Mouse (Mus musculus) forebrain, embryonic 15.5 days (tissue): ENCODE data around the gene Gm21083. TPM values are rescaled to one million over a fixed set of nuclear protein-coding genes. Genes with fewer than 3 reads are reported as not detected.

Experiments used
- polyA plus RNA-seq: library from polyadenylated mRNA; unstranded; fragments of >200 nt; fragmentation: Nextera tagmentation; extraction: Ambion mirVana; gene quantifications from 2 replicates; pipeline ENCODE4 v1.2.1, GENCODE M21; 2015

Gene Gm21083
- polyA plus RNA-seq, 1 experiment from 2014 or later: not detected

Other genes with a start within 250 kb of the Gm21083 start
- gene Gm21149, start 100.8 kb upstream of the Gm21083 start, polyA plus RNA-seq: not detected in 2 replicates
- not detected in 2 replicates for gene Gm21190, start 48.1 kb upstream of the Gm21083 start, polyA plus RNA-seq
- not detected in 2 replicates for gene Speer4d, start 41.7 kb downstream of the Gm21083 start, polyA plus RNA-seq
- gene 4930572O03Rik, start 79.7 kb downstream of the Gm21083 start, polyA plus RNA-seq: not detected in 2 replicates
- gene Speer4c, start 136.9 kb downstream of the Gm21083 start, polyA plus RNA-seq: not detected in 2 replicates